Mouse (Mus musculus): Measurements from ENCODE around the gene Psmb9. TPM values are rescaled to one million over a fixed set of nuclear protein-coding genes. Genes with fewer than 3 reads are reported as not detected.

Psmb9 gene
- polyA plus RNA-seq, 1 experiment from 2014 or later = 0.59 TPM

GRCm38 (mm10) chr17:34135297-34136224 is 52.0 kb downstream of the Psmb9 start:
- 7% methylated on average over 31 of the region's 31 CpGs for WGBS
- Histone ChIP-seq H3K4me2 (peak overlapping the region; percentile 82), H3K36me3 (no peaks in the 10 kb centered on the region), H3K27ac (ENCODE audit: poor library complexity, severe bottlenecking) (no peak overlapping the region), H3K9me3 (replicated peaks) (no peaks in the 10 kb centered on the region), H3K4me1 (replicated peaks) (peaks cover 11% of the 10 kb centered on the region), H3K9ac (peak overlapping the region; percentile 62; the same call in 1 of the 2 replicates), H3K27me3 (replicated peaks) (peaks cover 45% of the 10 kb centered on the region), H3K4me3 (peak overlapping the region; percentile 41)
- ATAC-seq (ENCODE audit: insufficient number of reproducible peaks, low FRiP score) = peak; percentile 94

GRCm38 (mm10) chr17:34134451-34134850 is 53.1 kb downstream of the Psmb9 start:
- ATAC-seq (ENCODE audit: insufficient number of reproducible peaks, low FRiP score) = no peak
- 79% methylated on average over 3 of the region's 3 CpGs for WGBS
- no peak overlapping the region for H3K9ac ChIP-seq
- no peaks in the 10 kb centered on the region for H3K9me3 ChIP-seq (replicated peaks)
- 0 out of 2 replicates have a peak, but pooled peaks cover 4% of the 10 kb centered on the region for H3K4me1 ChIP-seq (replicated peaks)
- H3K27me3 ChIP-seq (replicated peaks) = peaks cover 36% of the 10 kb centered on the region
- H3K4me2 ChIP-seq = no peak overlapping the region
- no peaks in the 10 kb centered on the region for H3K36me3 ChIP-seq
- H3K4me3 ChIP-seq = no peak overlapping the region
- no peak overlapping the region for H3K27ac ChIP-seq (ENCODE audit: poor library complexity, severe bottlenecking)

DNA sequence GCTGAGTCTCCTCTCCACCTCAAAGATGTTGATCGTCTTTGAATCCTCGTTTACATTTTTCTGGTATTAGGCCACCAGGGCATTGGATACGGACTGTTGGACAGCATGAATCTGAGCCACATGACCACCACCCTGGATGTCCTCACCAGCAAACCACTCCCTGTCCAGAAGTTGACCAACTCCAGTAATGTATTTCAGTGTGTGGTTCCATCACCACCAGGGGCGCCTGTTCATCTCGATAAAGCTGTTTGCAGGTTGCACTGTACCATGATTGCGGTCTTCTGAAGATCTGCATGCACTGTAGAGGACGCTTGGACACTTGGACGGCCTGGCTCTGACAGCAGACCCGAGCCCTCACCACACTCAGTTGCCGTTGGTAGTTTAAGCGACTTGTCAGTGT is 54.3 kb downstream of the Psmb9 start:
- no peaks in the 10 kb centered on the region for H3K9me3 ChIP-seq (replicated peaks)
- no peak overlapping the region for H3K4me3 ChIP-seq
- H3K9ac ChIP-seq = no peak overlapping the region
- H3K36me3 ChIP-seq = no peaks in the 10 kb centered on the region
- H3K4me1 ChIP-seq (replicated peaks) = peaks cover 15% of the 10 kb centered on the region
- peaks cover 27% of the 10 kb centered on the region for H3K27me3 ChIP-seq (replicated peaks)
- no peak overlapping the region for H3K27ac ChIP-seq (ENCODE audit: poor library complexity, severe bottlenecking)
- ATAC-seq (ENCODE audit: insufficient number of reproducible peaks, low FRiP score) = no peak
- no peak overlapping the region for H3K4me2 ChIP-seq
- 76% methylated on average over 11 of the region's 11 CpGs for WGBS

Other genes starting within 250 kb of the Psmb9 start
- 127 and 129 TPM in 2 replicates for gene Pfdn6, start 247.4 kb downstream of the Psmb9 start, polyA plus RNA-seq (2016; fragmentation: Nextera tagmentation; extraction: Ambion mirVana)
- gene Wdr46, start 247.1 kb downstream of the Psmb9 start, polyA plus RNA-seq (2016; fragmentation: Nextera tagmentation; extraction: Ambion mirVana) = 25.3 and 26.5 TPM in 2 replicates
- 7.2 and 7.4 TPM in 2 replicates for gene B3galt4, start 236.3 kb downstream of the Psmb9 start, polyA plus RNA-seq (2016; fragmentation: Nextera tagmentation; extraction: Ambion mirVana)
- gene Vps52, start 232.0 kb downstream of the Psmb9 start, polyA plus RNA-seq (2016; fragmentation: Nextera tagmentation; extraction: Ambion mirVana) = 43.0 and 43.9 TPM in 2 replicates
- gene Rps18, start 231.8 kb downstream of the Psmb9 start, polyA plus RNA-seq (2016; fragmentation: Nextera tagmentation; extraction: Ambion mirVana) = 850 and 856 TPM in 2 replicates
- 16.1 and 18.3 TPM in 2 replicates for gene H2-K1, start 187.4 kb downstream of the Psmb9 start, polyA plus RNA-seq (2016; fragmentation: Nextera tagmentation; extraction: Ambion mirVana)
- gene Ring1, start 163.1 kb downstream of the Psmb9 start, polyA plus RNA-seq (2016; fragmentation: Nextera tagmentation; extraction: Ambion mirVana) = 14.9 and 16.5 TPM in 2 replicates
- gene H2-Ke6, start 159.7 kb downstream of the Psmb9 start, polyA plus RNA-seq (2016; fragmentation: Nextera tagmentation; extraction: Ambion mirVana) = 46.7 and 48.0 TPM in 2 replicates
- 128 and 130 TPM in 2 replicates for gene Slc39a7, start 156.1 kb downstream of the Psmb9 start, polyA plus RNA-seq (2016; fragmentation: Nextera tagmentation; extraction: Ambion mirVana)
- 34.7 and 36.9 TPM in 2 replicates for gene Rxrb, start 156.0 kb downstream of the Psmb9 start, polyA plus RNA-seq (2016; fragmentation: Nextera tagmentation; extraction: Ambion mirVana)
- gene Col11a2, start 148.3 kb downstream of the Psmb9 start, polyA plus RNA-seq (2016; fragmentation: Nextera tagmentation; extraction: Ambion mirVana) = 0.48 and 0.83 TPM in 2 replicates
- gene H2-Oa, start 95.4 kb downstream of the Psmb9 start, polyA plus RNA-seq (2016; fragmentation: Nextera tagmentation; extraction: Ambion mirVana) = 0.26 and 0.37 TPM in 2 replicates
- gene H2-DMa, start 68.2 kb downstream of the Psmb9 start, polyA plus RNA-seq (2016; fragmentation: Nextera tagmentation; extraction: Ambion mirVana) = 3.9 and 7.8 TPM in 2 replicates
- 89.4 and 90.6 TPM in 2 replicates for gene Brd2, start 65.1 kb downstream of the Psmb9 start, polyA plus RNA-seq (2016; fragmentation: Nextera tagmentation; extraction: Ambion mirVana)
- 0.21 TPM in 1 of 2 replicates, not detected in the other for gene H2-DMb2, start 44.5 kb downstream of the Psmb9 start, polyA plus RNA-seq (2016; fragmentation: Nextera tagmentation; extraction: Ambion mirVana)
- 0.33 and 0.41 TPM in 2 replicates for gene H2-DMb1, start 34.7 kb downstream of the Psmb9 start, polyA plus RNA-seq (2016; fragmentation: Nextera tagmentation; extraction: Ambion mirVana)
- gene Tap1, start 211 bp downstream of the Psmb9 start, polyA plus RNA-seq (2016; fragmentation: Nextera tagmentation; extraction: Ambion mirVana) = 1.1 TPM in 2 replicates
- gene Psmb8, start 10.0 kb upstream of the Psmb9 start, polyA plus RNA-seq (2016; fragmentation: Nextera tagmentation; extraction: Ambion mirVana) = 1.9 and 2.0 TPM in 2 replicates
- 1.3 and 1.7 TPM in 2 replicates for gene Tap2, start 15.8 kb upstream of the Psmb9 start, polyA plus RNA-seq (2016; fragmentation: Nextera tagmentation; extraction: Ambion mirVana)
- 0.15 TPM in 1 of 2 replicates, not detected in the other for gene H2-Ob, start 51.1 kb upstream of the Psmb9 start, polyA plus RNA-seq (2016; fragmentation: Nextera tagmentation; extraction: Ambion mirVana)
- 11.8 and 15.2 TPM in 2 replicates for gene H2-Ab1, start 69.9 kb upstream of the Psmb9 start, polyA plus RNA-seq (2016; fragmentation: Nextera tagmentation; extraction: Ambion mirVana)
- 0.20 and 0.33 TPM in 2 replicates for gene H2-Aa, start 100.1 kb upstream of the Psmb9 start, polyA plus RNA-seq (2016; fragmentation: Nextera tagmentation; extraction: Ambion mirVana)
- 1.4 and 2.6 TPM in 2 replicates for gene H2-Eb1, start 118.1 kb upstream of the Psmb9 start, polyA plus RNA-seq (2016; fragmentation: Nextera tagmentation; extraction: Ambion mirVana)
- gene H2-Eb2, start 137.9 kb upstream of the Psmb9 start, polyA plus RNA-seq (2016; fragmentation: Nextera tagmentation; extraction: Ambion mirVana) = not detected in 2 replicates
- 0.09 TPM in 1 of 2 replicates, not detected in the other for gene Btnl2, start 167.1 kb upstream of the Psmb9 start, polyA plus RNA-seq (2016; fragmentation: Nextera tagmentation; extraction: Ambion mirVana)
- not detected in 2 replicates for gene Btnl1, start 189.4 kb upstream of the Psmb9 start, polyA plus RNA-seq (2016; fragmentation: Nextera tagmentation; extraction: Ambion mirVana)
- gene BC051142, start 211.1 kb upstream of the Psmb9 start, polyA plus RNA-seq (2016; fragmentation: Nextera tagmentation; extraction: Ambion mirVana) = not detected in 2 replicates

Measured in heart, embryonic 12.5 days (tissue).